ENCODE assay signal across 15 mouse cellular contexts in genomic region chr16:31619675-31620335, GRCm38 (mm10). TPM values are rescaled to one million over a fixed set of nuclear protein-coding genes. Genes with fewer than 3 reads are reported as not detected.
A peak's percentile ranks its signal among the peaks of the same experiment; 100 is the strongest.
DNase-seq lines count a peak whose midpoint lies in the region; ATAC-seq and TF ChIP-seq lines count a peak whose summit lies in the region.
"Had no signal": no experiment of that assay in that cellular context is flagged by ENCODE, and none has a peak within 500 bp of the region (broad histone marks: within the 10 kb centered on the region; RNA-seq: fewer than 3 reads in every experiment).

No protein-coding gene starts in this region.

- H3K79me2 ChIP-seq in liver, adult 2 months (ENCODE audit: control insufficient read depth, insufficient read depth, low read length): no peaks in the 10 kb centered on the region

- no peaks in the 10 kb centered on the region for H3K36me3 ChIP-seq in liver, adult 2 months (ENCODE audit: control insufficient read depth, insufficient read depth, low read length)
- H3K36me3 ChIP-seq in liver, postnatal 0 days (replicated peaks; ENCODE audit: insufficient read depth, low read length): no peaks in the 10 kb centered on the region
- H3K36me3 ChIP-seq in embryonic facial prominence, embryonic 14.5 days (ENCODE audit: control insufficient read depth, insufficient read depth, low read length): no peaks in the 10 kb centered on the region
- H3K36me3 ChIP-seq: hindbrain, embryonic 13.5 days; stomach, embryonic 15.5 days had no signal

- TF ChIP-seq EP300 in liver, postnatal 0 days (IDR thresholded peaks at IDR 0.05; ENCODE audit: low read depth): no peak

- no peak overlapping the region for H3K27ac ChIP-seq in liver, adult 2 months (replicated peaks; ENCODE audit: insufficient read depth, low read depth, low read length)
- H3K27ac ChIP-seq in liver, postnatal 0 days (ENCODE audit: low read depth): no peak overlapping the region
- peak overlapping the region; percentile 70 for H3K27ac ChIP-seq in cerebellum, adult 2 months (ENCODE audit: insufficient read depth, low read length)
- H3K27ac ChIP-seq in embryonic facial prominence, embryonic 14.5 days (replicated peaks; ENCODE audit: low read depth, low read length): no peak overlapping the region
- H3K27ac ChIP-seq: hindbrain, embryonic 13.5 days; liver, embryonic 14.5 days; stomach, embryonic 15.5 days had no signal

- no peak overlapping the region for H3K4me3 ChIP-seq in liver, adult 2 months (ENCODE audit: insufficient read depth, low read depth, low read length)
- no peak overlapping the region for H3K4me3 ChIP-seq in liver, postnatal 0 days (ENCODE audit: low read depth, low read length)
- no peak overlapping the region for H3K4me3 ChIP-seq in cerebellum, adult 2 months (replicated peaks; ENCODE audit: insufficient read depth, low read depth, low read length)
- no peak overlapping the region for H3K4me3 ChIP-seq in embryonic facial prominence, embryonic 14.5 days (ENCODE audit: low read depth, low read length)
- H3K4me3 ChIP-seq: hindbrain, embryonic 13.5 days; stomach, embryonic 15.5 days had no signal

- no peak overlapping the region for H3K9ac ChIP-seq in liver, adult 2 months (ENCODE audit: low read depth, low read length)
- no peak overlapping the region for H3K9ac ChIP-seq in liver, postnatal 0 days (replicated peaks)
- no peak overlapping the region for H3K9ac ChIP-seq in embryonic facial prominence, embryonic 14.5 days (ENCODE audit: low read depth, low read length)
- H3K9ac ChIP-seq: hindbrain, embryonic 13.5 days; liver, embryonic 14.5 days; stomach, embryonic 15.5 days had no signal

- H3K27me3 ChIP-seq in liver, adult 2 months (ENCODE audit: control insufficient read depth, insufficient read depth, low read length): no peaks in the 10 kb centered on the region
- no peaks in the 10 kb centered on the region for H3K27me3 ChIP-seq in liver, postnatal 0 days (ENCODE audit: insufficient read depth, low read length)
- H3K27me3 ChIP-seq in cerebellum, adult 2 months (ENCODE audit: control insufficient read depth, insufficient read depth, low read length): no peaks in the 10 kb centered on the region
- H3K27me3 ChIP-seq in embryonic facial prominence, embryonic 14.5 days (replicated peaks; ENCODE audit: control insufficient read depth, insufficient read depth, low read length): no peaks in the 10 kb centered on the region
- H3K27me3 ChIP-seq: hindbrain, embryonic 13.5 days; stomach, embryonic 15.5 days had no signal

- 53% methylated on average over 6 of the region's 6 CpGs for WGBS in liver, adult 2 months
- WGBS in liver, postnatal 0 days (ENCODE audit: insufficient replicate concordance): 81% methylated on average over 6 of the region's 6 CpGs
- WGBS in cerebellum, adult 2 months: 21% methylated on average over 6 of the region's 6 CpGs
- WGBS in embryonic facial prominence, embryonic 14.5 days: 55% methylated on average over 6 of the region's 6 CpGs

- no peaks in the 10 kb centered on the region for H3K9me3 ChIP-seq in liver, postnatal 0 days (ENCODE audit: low read length)
- no peaks in the 10 kb centered on the region for H3K9me3 ChIP-seq in embryonic facial prominence, embryonic 14.5 days (ENCODE audit: control insufficient read depth, low read length)
- H3K9me3 ChIP-seq: hindbrain, embryonic 13.5 days; stomach, embryonic 15.5 days had no signal

- DNase-seq in cerebellum, adult 11 months: peak; percentile 43
- no peak for DNase-seq in cerebellum, postnatal 4 days (ENCODE audit: low spot score in 2 of 2)
- peak; percentile 31 for DNase-seq in liver, adult 2 months (ENCODE audit: extremely low read depth, low read depth, low spot score)
- DNase-seq in liver, postnatal 0 days: no peak
- DNase-seq in cerebellum, adult 2 months: peak; percentile 57 to 71
- DNase-seq in embryonic facial prominence, embryonic 14.5 days (ENCODE audit: low spot score): peak; percentile 68
- no peak for DNase-seq in layer of hippocampus, postnatal 36 days
- DNase-seq in urinary bladder, postnatal 36 days (ENCODE audit: low spot score in 2 of 2): no peak
- DNase-seq: embryo, embryonic 11 days; heart, postnatal 10 days; lung, postnatal 10 days had no signal

- no peak for TF ChIP-seq CTCF in liver, adult 2 months (IDR thresholded peaks at IDR 0.05; ENCODE audit: low read depth, low read length)
- no peak for TF ChIP-seq CTCF in liver, postnatal 0 days (IDR thresholded peaks at IDR 0.05; ENCODE audit: low read depth)
- TF ChIP-seq CTCF in cerebellum, adult 2 months (IDR thresholded peaks at IDR 0.05; ENCODE audit: borderline replicate concordance, insufficient read depth, low read depth, low read length): no peak

- no peaks in the 10 kb centered on the region for H3K4me1 ChIP-seq in liver, adult 2 months (ENCODE audit: control insufficient read depth, insufficient read depth, low read length)
- H3K4me1 ChIP-seq in liver, postnatal 0 days (ENCODE audit: insufficient read depth): 0 out of 2 replicates have a peak, but pooled peaks cover 4% of the 10 kb centered on the region
- H3K4me1 ChIP-seq in cerebellum, adult 2 months (ENCODE audit: control insufficient read depth, insufficient read depth, low read length): peaks cover 8% of the 10 kb centered on the region; the same call in 1 of the 2 replicates
- peaks cover 17% of the 10 kb centered on the region for H3K4me1 ChIP-seq in embryonic facial prominence, embryonic 14.5 days (ENCODE audit: control insufficient read depth, insufficient read depth, low read length)

- no peak overlapping the region for H3K4me2 ChIP-seq in liver, postnatal 0 days (ENCODE audit: low read depth, low read length)
- H3K4me2 ChIP-seq in embryonic facial prominence, embryonic 14.5 days (ENCODE audit: low read depth, low read length): no peak overlapping the region; the same call in 1 of the 2 replicates
- H3K4me2 ChIP-seq: hindbrain, embryonic 13.5 days; stomach, embryonic 15.5 days had no signal

- TF ChIP-seq POLR2A in liver, adult 2 months (IDR thresholded peaks at IDR 0.05; ENCODE audit: extremely low read depth, insufficient read depth, low read length): no peak
- no peak for TF ChIP-seq POLR2A in cerebellum, adult 2 months (IDR thresholded peaks at IDR 0.05; ENCODE audit: borderline replicate concordance, insufficient read depth, low read length)

- no peak for ATAC-seq in liver, postnatal 0 days
- no peak for ATAC-seq in embryonic facial prominence, embryonic 14.5 days (ENCODE audit: low read depth)
- ATAC-seq: forebrain, embryonic 16.5 days had no signal

RNA-seq across cellular contexts. Expression of gene Dlg1, which starts 43.4 kb away (rescaled TPM):
- total RNA-seq in liver, adult 2 months (2014; rRNA removed): 42.7 and 52.4 TPM in 2 replicates
- 9.5 and 10.8 TPM in 2 replicates for polyA plus RNA-seq in liver, adult 2 months (2012; rRNA removed)
- polyA plus RNA-seq in liver, postnatal 0 days (2015; fragmentation: Nextera tagmentation; extraction: Ambion mirVana): 4.5 and 5.6 TPM in 2 replicates
- polyA plus RNA-seq in cerebellum, adult 2 months (2012; rRNA removed): 82.2 and 85.9 TPM in 2 replicates
- 32.6 and 33.9 TPM in 2 replicates for polyA plus RNA-seq in embryonic facial prominence, embryonic 14.5 days (2014; fragmentation: Nextera tagmentation; extraction: Ambion mirVana)
- total RNA-seq in layer of hippocampus, postnatal 36 days (2021): 10 to 100 TPM; 84.0 to 86.3 TPM

Comparison
In these comparisons a context has a peak if more than half of its experiments do, and no peak if none do; other contexts are left out.
1. DNase-seq: peak in cerebellum, adult 11 months (single experiment), liver, adult 2 months (single experiment), cerebellum, adult 2 months (2 of 2) and embryonic facial prominence, embryonic 14.5 days (single experiment); none in cerebellum, postnatal 4 days (0 of 2), liver, postnatal 0 days (single experiment), layer of hippocampus, postnatal 36 days (0 of 2) and urinary bladder, postnatal 36 days (0 of 2).